16 mouse cellular contexts compared by ENCODE assay signal in genomic region chr3:34377913-34378312, GRCm38 (mm10).
DNase-seq lines count a peak whose midpoint lies in the region; ATAC-seq and TF ChIP-seq lines count a peak whose summit lies in the region.
"Had no signal": no experiment of that assay in that cellular context is flagged by ENCODE, and none has a peak within 500 bp of the region (broad histone marks: within the 10 kb centered on the region; RNA-seq: fewer than 3 reads in every experiment).

No protein-coding gene starts in this region.

- no peaks in the 10 kb centered on the region for H3K9me3 ChIP-seq in heart, embryonic 10.5 days
- no peaks in the 10 kb centered on the region for H3K9me3 ChIP-seq in forebrain, embryonic 12.5 days
- no peaks in the 10 kb centered on the region for H3K9me3 ChIP-seq in hindbrain, postnatal 0 days (ENCODE audit: low read length)
- H3K9me3 ChIP-seq in intestine, embryonic 15.5 days: no peaks in the 10 kb centered on the region
- H3K9me3 ChIP-seq: embryonic facial prominence, embryonic 12.5 days; limb, embryonic 15.5 days had no signal

- no peak overlapping the region for H3K4me3 ChIP-seq in heart, embryonic 10.5 days
- H3K4me3 ChIP-seq in forebrain, embryonic 12.5 days (replicated peaks): no peak overlapping the region
- no peak overlapping the region for H3K4me3 ChIP-seq in hindbrain, postnatal 0 days (ENCODE audit: low read length)
- no peak overlapping the region for H3K4me3 ChIP-seq in olfactory bulb, adult 2 months (ENCODE audit: insufficient read depth, low read depth, low read length)
- H3K4me3 ChIP-seq in intestine, embryonic 15.5 days (replicated peaks): no peak overlapping the region
- H3K4me3 ChIP-seq: embryonic facial prominence, embryonic 12.5 days; limb, embryonic 15.5 days had no signal

- DNase-seq in heart, adult 11 months: peak; percentile 22
- DNase-seq in heart, embryonic 10.5 days (ENCODE audit: low spot score): no peak
- no peak for DNase-seq in hindbrain, postnatal 0 days (ENCODE audit: low spot score)
- no peak for DNase-seq in spleen, postnatal 4 days (ENCODE audit: low spot score in 2 of 2)
- DNase-seq in urinary bladder, postnatal 10 days (ENCODE audit: low spot score): no peak
- DNase-seq: cerebellum, adult 11-12 months; heart, postnatal 10 days; layer of hippocampus, adult 9-11 months; lung, adult 18-20 months; thymus, adult 2 months had no signal

- no peaks in the 10 kb centered on the region for H3K36me3 ChIP-seq in heart, embryonic 10.5 days
- H3K36me3 ChIP-seq in forebrain, embryonic 12.5 days (replicated peaks): no peaks in the 10 kb centered on the region
- no peaks in the 10 kb centered on the region for H3K36me3 ChIP-seq in hindbrain, postnatal 0 days (ENCODE audit: insufficient read depth, low read length)
- H3K36me3 ChIP-seq in intestine, embryonic 15.5 days: no peaks in the 10 kb centered on the region
- H3K36me3 ChIP-seq: embryonic facial prominence, embryonic 12.5 days; limb, embryonic 15.5 days had no signal

- no peak overlapping the region for H3K9ac ChIP-seq in forebrain, embryonic 12.5 days
- no peak overlapping the region for H3K9ac ChIP-seq in hindbrain, postnatal 0 days (replicated peaks; ENCODE audit: low read length)
- H3K9ac ChIP-seq in intestine, embryonic 15.5 days: no peak overlapping the region
- H3K9ac ChIP-seq: embryonic facial prominence, embryonic 12.5 days; limb, embryonic 15.5 days had no signal

- no peak overlapping the region for H3K27ac ChIP-seq in heart, embryonic 10.5 days
- H3K27ac ChIP-seq in forebrain, embryonic 12.5 days: peak overlapping the region; percentile 76; the same call in 1 of the 2 replicates
- H3K27ac ChIP-seq in hindbrain, postnatal 0 days: no peak overlapping the region; the same call in 1 of the 2 replicates
- 0 out of 2 replicates have a peak overlapping the region, but pooled peaks have one; percentile 36 for H3K27ac ChIP-seq in olfactory bulb, adult 2 months (ENCODE audit: insufficient read depth, low read depth, low read length)
- H3K27ac ChIP-seq in intestine, embryonic 15.5 days: no peak overlapping the region
- H3K27ac ChIP-seq: embryonic facial prominence, embryonic 12.5 days; limb, embryonic 15.5 days; macrophage had no signal

- no peak overlapping the region for H3K4me2 ChIP-seq in forebrain, embryonic 12.5 days
- 0 out of 2 replicates have a peak overlapping the region, but pooled peaks have one; percentile 39 for H3K4me2 ChIP-seq in hindbrain, postnatal 0 days (ENCODE audit: low read depth, low read length)
- no peak overlapping the region for H3K4me2 ChIP-seq in intestine, embryonic 15.5 days (replicated peaks)
- H3K4me2 ChIP-seq: embryonic facial prominence, embryonic 12.5 days; limb, embryonic 15.5 days had no signal

- 47% methylated on average over 2 of the region's 2 CpGs for WGBS in heart, embryonic 10.5 days
- WGBS in forebrain, embryonic 12.5 days: 29% methylated on average over 2 of the region's 2 CpGs
- WGBS in hindbrain, postnatal 0 days: 21% methylated on average over 2 of the region's 2 CpGs
- 21% methylated on average over 2 of the region's 2 CpGs for WGBS in olfactory bulb, adult 2 months
- WGBS in intestine, embryonic 15.5 days: 69% methylated on average over 2 of the region's 2 CpGs

- H3K4me1 ChIP-seq in heart, embryonic 10.5 days: no peaks in the 10 kb centered on the region
- H3K4me1 ChIP-seq in forebrain, embryonic 12.5 days: peaks cover 27% of the 10 kb centered on the region
- H3K4me1 ChIP-seq in hindbrain, postnatal 0 days (ENCODE audit: insufficient read depth, low read length): no peaks in the 10 kb centered on the region
- peaks cover 7% of the 10 kb centered on the region for H3K4me1 ChIP-seq in olfactory bulb, adult 2 months (ENCODE audit: control insufficient read depth, insufficient read depth, low read length)
- no peaks in the 10 kb centered on the region for H3K4me1 ChIP-seq in intestine, embryonic 15.5 days (replicated peaks)
- H3K4me1 ChIP-seq: embryonic facial prominence, embryonic 12.5 days; limb, embryonic 15.5 days had no signal

- no peak for TF ChIP-seq POLR2A in olfactory bulb, adult 2 months (IDR thresholded peaks at IDR 0.05; ENCODE audit: insufficient read depth, low read depth, low read length)

- TF ChIP-seq CTCF in hindbrain, postnatal 0 days (IDR thresholded peaks at IDR 0.05; ENCODE audit: low read depth): no peak
- TF ChIP-seq CTCF in olfactory bulb, adult 2 months (IDR thresholded peaks at IDR 0.05; ENCODE audit: insufficient read depth, low read depth, low read length): no peak

- ATAC-seq in forebrain, embryonic 12.5 days (ENCODE audit: low FRiP score): no peak
- ATAC-seq in hindbrain, postnatal 0 days: no peak
- ATAC-seq in intestine, embryonic 15.5 days: no peak

- H3K27me3 ChIP-seq in heart, embryonic 10.5 days (ENCODE audit: insufficient read depth, poor library complexity, severe bottlenecking): no peaks in the 10 kb centered on the region
- H3K27me3 ChIP-seq in forebrain, embryonic 12.5 days: no peaks in the 10 kb centered on the region
- H3K27me3 ChIP-seq in hindbrain, postnatal 0 days (ENCODE audit: insufficient read depth, low read length): no peaks in the 10 kb centered on the region
- H3K27me3 ChIP-seq in intestine, embryonic 15.5 days (replicated peaks): no peaks in the 10 kb centered on the region
- H3K27me3 ChIP-seq: embryonic facial prominence, embryonic 12.5 days; limb, embryonic 15.5 days had no signal

Comparison
In these comparisons a context has a peak if more than half of its experiments do, and no peak if none do; other contexts are left out.
1. H3K27ac ChIP-seq: peak in forebrain, embryonic 12.5 days (single experiment) and olfactory bulb, adult 2 months (single experiment); none in heart, embryonic 10.5 days (single experiment), hindbrain, postnatal 0 days (single experiment) and intestine, embryonic 15.5 days (single experiment).